Mouse (Mus musculus): ENCODE measurements around the gene A730061H03Rik.
A peak's percentile ranks its signal among the peaks of the same experiment; 100 is the strongest.

- peak; percentile 72; the same call in 1 of the 2 replicates for TF ChIP-seq CTCF (IDR thresholded peaks at IDR 0.05; ENCODE audit: extremely low read depth, insufficient read length, insufficient replicate concordance, low read depth, low read length)
- no peak for TF ChIP-seq POLR2A (IDR thresholded peaks at IDR 0.05; ENCODE audit: low read depth, low read length)
Observed at GRCm38 (mm10) chr14:55581981-55582681, 21.9 kb upstream of the A730061H03Rik start.
